Mouse (Mus musculus) CD8-positive naive resting alpha-beta T cell, adult 2 months (primary cell): ENCODE data around the gene Ermard.

ENCODE experiments used
- DNase-seq, 2 experiments: peaks; one replicate each; pipeline ENCODE4 v3.0.0; 2022; ENCODE audit warnings: low read depth in 2 of 2, low spot score in 2 of 2

Ermard gene

GRCm38 (mm10) chr17:15115550-15115949, 74.5 kb downstream of the Ermard start:
- no peak for DNase-seq

GRCm38 (mm10) chr17:15120096-15120495, 79.1 kb downstream of the Ermard start:
- DNase-seq: no peak

- no peak for DNase-seq
These were observed 79.6 kb downstream of the Ermard start for GRCm38 (mm10) chr17:15120569-15120968.

GRCm38 (mm10) chr17:15129630-15130287, 88.8 kb downstream of the Ermard start:
- DNase-seq: no peak

- no peak for DNase-seq
These were observed 89.3 kb downstream of the Ermard start for GRCm38 (mm10) chr17:15130288-15130656.

- DNase-seq: no peak
These were observed 94.1 kb downstream of the Ermard start for GRCm38 (mm10) chr17:15134905-15135669.

GRCm38 (mm10) chr17:15137443-15137842, 96.4 kb downstream of the Ermard start:
- no peak for DNase-seq
